8 mouse cellular contexts compared by ENCODE assay signal in genomic region chrX:99198532-99198931, GRCm38 (mm10).
A peak's percentile ranks its signal among the peaks of the same experiment; 100 is the strongest.
DNase-seq lines count a peak whose midpoint lies in the region; ATAC-seq and TF ChIP-seq lines count a peak whose summit lies in the region.

No protein-coding gene starts in this region.

- no peaks in the 10 kb centered on the region for H3K27me3 ChIP-seq in heart, adult 2 months (ENCODE audit: control insufficient read depth, insufficient read depth, low read length)
- H3K27me3 ChIP-seq in ES-Bruce4 (ENCODE audit: control insufficient read depth, insufficient read depth, low read length, poor library complexity, severe bottlenecking), result no peaks in the 10 kb centered on the region
- H3K27me3 ChIP-seq in forebrain, embryonic 15.5 days, result 0 out of 2 replicates have a peak, but pooled peaks cover 1% of the 10 kb centered on the region
- H3K27me3 ChIP-seq in liver, embryonic 13.5 days, result peaks cover 11% of the 10 kb centered on the region

- no peak for DNase-seq in heart, adult 2 months
- DNase-seq in heart, postnatal 25 days (ENCODE audit: low spot score), result no peak
- no peak for DNase-seq in liver, embryonic 13.5 days
- no peak for DNase-seq in ovary, postnatal 14 days (ENCODE audit: low spot score)
- DNase-seq in urinary bladder, postnatal 14 days (ENCODE audit: low spot score), result no peak
- no peak for DNase-seq in left cerebral cortex, adult 8-10 months (ENCODE audit: low spot score in 2 of 2)

- peak overlapping the region; percentile 44 for H3K4me2 ChIP-seq in forebrain, embryonic 15.5 days (replicated peaks)
- peak overlapping the region; percentile 57 for H3K4me2 ChIP-seq in liver, embryonic 13.5 days

- ATAC-seq in forebrain, embryonic 15.5 days (replicated peaks), result peak; percentile 80
- no peak for ATAC-seq in liver, embryonic 13.5 days (ENCODE audit: low read depth)

- peak overlapping the region; percentile 53 for H3K4me3 ChIP-seq in heart, adult 2 months
- peak overlapping the region; percentile 64 for H3K4me3 ChIP-seq in ES-Bruce4 (ENCODE audit: low read depth, low read length)
- H3K4me3 ChIP-seq in forebrain, embryonic 15.5 days, result peak overlapping the region; percentile 22
- peak overlapping the region; percentile 34 for H3K4me3 ChIP-seq in liver, embryonic 13.5 days (replicated peaks)

- intact Hi-C loops in heart, adult 2 months (cut with DNase I), result loop anchor here (2.0 to 5.0 kb wide), 2 partner anchors 48 to 159 kb away; no protein-coding TSS in a partner anchor
- intact Hi-C loops in heart, postnatal 25 days (cut with DNase I), result loop anchor here (5.0 kb wide), 2 partner anchors 61 to 94 kb away; partner anchors contain the start of gene Efnb1

- no peaks in the 10 kb centered on the region for H3K36me3 ChIP-seq in heart, adult 2 months (ENCODE audit: control insufficient read depth, insufficient read depth, low read length)
- H3K36me3 ChIP-seq in ES-Bruce4 (ENCODE audit: control insufficient read depth, insufficient read depth, low read length, poor library complexity, severe bottlenecking), result no peaks in the 10 kb centered on the region
- H3K36me3 ChIP-seq in forebrain, embryonic 15.5 days, result no peaks in the 10 kb centered on the region
- no peaks in the 10 kb centered on the region for H3K36me3 ChIP-seq in liver, embryonic 13.5 days

- peak overlapping the region; percentile 70 for H3K9ac ChIP-seq in heart, adult 2 months (ENCODE audit: low read depth, low read length)
- peak overlapping the region; percentile 38; the same call in 1 of the 2 replicates for H3K9ac ChIP-seq in ES-Bruce4 (ENCODE audit: low read depth, poor library complexity, severe bottlenecking)
- peak overlapping the region; percentile 43 for H3K9ac ChIP-seq in forebrain, embryonic 15.5 days (replicated peaks)
- H3K9ac ChIP-seq in liver, embryonic 13.5 days, result no peak overlapping the region

- peaks cover 15% of the 10 kb centered on the region for H3K4me1 ChIP-seq in heart, adult 2 months (ENCODE audit: control insufficient read depth, insufficient read depth, low read length)
- H3K4me1 ChIP-seq in ES-Bruce4 (ENCODE audit: control insufficient read depth, insufficient read depth, low read length), result no peaks in the 10 kb centered on the region
- peaks cover 30% of the 10 kb centered on the region for H3K4me1 ChIP-seq in forebrain, embryonic 15.5 days
- 0 out of 2 replicates have a peak, but pooled peaks cover 3% of the 10 kb centered on the region for H3K4me1 ChIP-seq in liver, embryonic 13.5 days (replicated peaks)

- peak overlapping the region; percentile 97 for H3K27ac ChIP-seq in heart, adult 2 months
- H3K27ac ChIP-seq in ES-Bruce4 (ENCODE audit: insufficient read depth, low read length), result no peak overlapping the region
- peak overlapping the region; percentile 95 for H3K27ac ChIP-seq in forebrain, embryonic 15.5 days (replicated peaks)
- H3K27ac ChIP-seq in liver, embryonic 13.5 days, result peak overlapping the region; percentile 53; the same call in 1 of the 2 replicates

- H3K79me2 ChIP-seq in heart, adult 2 months (replicated peaks; ENCODE audit: control insufficient read depth, insufficient read depth, low read length), result no peaks in the 10 kb centered on the region

- no peak for TF ChIP-seq CTCF in heart, adult 2 months (IDR thresholded peaks at IDR 0.05)
- TF ChIP-seq CTCF in ES-Bruce4 (IDR thresholded peaks at IDR 0.05; ENCODE audit: low read depth, low read length), result no peak

- no peak for TF ChIP-seq POLR2A in heart, adult 2 months (IDR thresholded peaks at IDR 0.05; ENCODE audit: insufficient read depth, low read depth, low read length)
- no peak for TF ChIP-seq POLR2A in ES-Bruce4 (IDR thresholded peaks at IDR 0.05; ENCODE audit: insufficient read depth, low read length)

- no peak for TF ChIP-seq EP300 in heart, adult 2 months (IDR thresholded peaks at IDR 0.05; ENCODE audit: insufficient read depth, low read depth, low read length)
- TF ChIP-seq EP300 in ES-Bruce4 (IDR thresholded peaks at IDR 0.05; ENCODE audit: insufficient read depth, low read depth, low read length), result no peak

- 51% methylated on average over 7 of the region's 9 CpGs for WGBS in heart, adult 2 months
- 24% methylated on average over 6 of the region's 9 CpGs for WGBS in forebrain, embryonic 15.5 days
- 37% methylated on average over 7 of the region's 9 CpGs for WGBS in liver, embryonic 13.5 days (ENCODE audit: insufficient replicate concordance)

- H3K9me3 ChIP-seq in ES-Bruce4 (replicated peaks; ENCODE audit: control insufficient read depth, insufficient read depth, low read length, poor library complexity, severe bottlenecking), result no peaks in the 10 kb centered on the region
- H3K9me3 ChIP-seq in forebrain, embryonic 15.5 days, result no peaks in the 10 kb centered on the region
- H3K9me3 ChIP-seq in liver, embryonic 13.5 days (replicated peaks), result no peaks in the 10 kb centered on the region
